Mouse (Mus musculus): ENCODE data around the gene Gm9125. TPM values are rescaled to one million over a fixed set of nuclear protein-coding genes. Genes with fewer than 3 reads are reported as not detected.

The Gm9125 gene
- total RNA-seq (2023) = not detected

GRCm38 (mm10) chr3:94054785-94055184 is at the start of gene Gm9125:
Gene Gm9125 (minus strand): TSS chr3:94054885.

GRCm38 (mm10) chr3:94072544-94072943 is 17.9 kb upstream of the Gm9125 start, which contains the start of gene Gm10697:
Gene Gm10697 (minus strand): TSS chr3:94072644.

Other genes starting within 250 kb of the Gm9125 start
- gene Tdpoz3, start 228.9 kb downstream of the Gm9125 start, total RNA-seq (2023) = not detected
- not detected for gene Gm9117, start 111.3 kb downstream of the Gm9125 start, total RNA-seq (2023)
- not detected for gene Tdpoz5, start 93.6 kb downstream of the Gm9125 start, total RNA-seq (2023)
- gene Gm10697, start 17.8 kb upstream of the Gm9125 start, total RNA-seq (2023) = not detected
- not detected for gene Gm10696, start 123.3 kb upstream of the Gm9125 start, total RNA-seq (2023)
- not detected for gene Gm5286, start 141.8 kb upstream of the Gm9125 start, total RNA-seq (2023)
- gene Gm4778, start 209.2 kb upstream of the Gm9125 start, total RNA-seq (2023) = not detected